Mouse (Mus musculus) limb, embryonic 11.5 days (tissue): Measurements from ENCODE around the gene Cyb561. TPM values are rescaled to one million over a fixed set of nuclear protein-coding genes. Genes with fewer than 3 reads are reported as not detected.

Experiments used
- ATAC-seq: fragments of 200-750 bp; cut with Nextera tagmentation; 2 replicates; pipeline ENCODE4 v1.8.0; 2017; ENCODE audit warnings: low read depth; ENCODE audit not compliant: insufficient number of reproducible peaks, low FRiP score, low TSS enrichment
- DNase-seq: peaks from one replicate; pipeline ENCODE4 v3.0.0-alpha.2; 2015; ENCODE audit warnings: low spot score
- H3K27ac ChIP-seq: fragments of 300-500 bp; sonication (generic); replicated peaks from 2 replicates; pipeline ENCODE4 v1.5.1; 2014; ENCODE audit warnings: low read depth, mild to moderate bottlenecking, low read length
- H3K27me3 ChIP-seq: fragments of 300-500 bp; sonication (generic); 2 replicates; pipeline ENCODE4 v1.6.1; 2014; ENCODE audit warnings: mild to moderate bottlenecking, low read length, mixed read lengths; ENCODE audit not compliant: control insufficient read depth, insufficient read depth
- H3K36me3 ChIP-seq: fragments of 300-500 bp; sonication (generic); 2 replicates; pipeline ENCODE4 v1.6.1; 2014; ENCODE audit warnings: mild to moderate bottlenecking, low read length, moderate library complexity, mixed read lengths; ENCODE audit not compliant: control insufficient read depth, insufficient read depth
- H3K4me1 ChIP-seq: fragments of 300-500 bp; sonication (generic); 2 replicates; pipeline ENCODE4 v1.6.1; 2014; ENCODE audit warnings: low read length, mixed read lengths; ENCODE audit not compliant: control insufficient read depth, insufficient read depth
- H3K4me2 ChIP-seq: fragments of 300-500 bp; sonication (generic); 2 replicates; pipeline ENCODE4 v1.6.1; 2014; ENCODE audit warnings: low read depth, mild to moderate bottlenecking, moderate library complexity; ENCODE audit not compliant: severe bottlenecking
- H3K4me3 ChIP-seq: fragments of 300-500 bp; sonication (generic); 2 replicates; pipeline ENCODE4 v1.5.1; 2014; ENCODE audit warnings: low read depth, low read length
- H3K9ac ChIP-seq: fragments of 300-500 bp; sonication (generic); 2 replicates; pipeline ENCODE4 v1.6.1; 2014; ENCODE audit warnings: mild to moderate bottlenecking, low read length
- H3K9me3 ChIP-seq: fragments of 300-500 bp; sonication (generic); 2 replicates; pipeline ENCODE4 v1.6.1; 2016; ENCODE audit warnings: low read length; ENCODE audit not compliant: control insufficient read depth
- WGBS: fragments of 180-500 bp; shearing (Covaris S2); extraction: QIAGEN DNeasy Blood & Tissue Kit; methylation state at CpG from one replicate; pipeline ENCODE4 v1.1.7; 2014; 5-methylcytosine and 5-hydroxymethylcytosine counted together
- polyA plus RNA-seq: library from polyadenylated mRNA; unstranded; fragments of >200 nt; fragmentation: Nextera tagmentation; extraction: Ambion mirVana; gene quantifications from 2 replicates; pipeline ENCODE4 v1.2.1, GENCODE M21; 2014

Cyb561 gene
- polyA plus RNA-seq, 1 experiment from 2014 or later, result 8.7 TPM

- DNase-seq (no peak), ATAC-seq (no peak)
- Histone ChIP-seq H3K36me3 (no peaks in the 10 kb centered on the region), H3K4me3 (no peak overlapping the region), H3K27me3 (no peaks in the 10 kb centered on the region), H3K4me2 (no peak overlapping the region), H3K4me1 (no peaks in the 10 kb centered on the region), H3K9ac (no peak overlapping the region), H3K27ac (no peak overlapping the region), H3K9me3 (no peaks in the 10 kb centered on the region)
- WGBS, result 83% methylated on average over 3 of the region's 3 CpGs
Measured at GRCm38 (mm10) chr11:105936974-105937373, 16.2 kb downstream of the Cyb561 start.

DNA sequence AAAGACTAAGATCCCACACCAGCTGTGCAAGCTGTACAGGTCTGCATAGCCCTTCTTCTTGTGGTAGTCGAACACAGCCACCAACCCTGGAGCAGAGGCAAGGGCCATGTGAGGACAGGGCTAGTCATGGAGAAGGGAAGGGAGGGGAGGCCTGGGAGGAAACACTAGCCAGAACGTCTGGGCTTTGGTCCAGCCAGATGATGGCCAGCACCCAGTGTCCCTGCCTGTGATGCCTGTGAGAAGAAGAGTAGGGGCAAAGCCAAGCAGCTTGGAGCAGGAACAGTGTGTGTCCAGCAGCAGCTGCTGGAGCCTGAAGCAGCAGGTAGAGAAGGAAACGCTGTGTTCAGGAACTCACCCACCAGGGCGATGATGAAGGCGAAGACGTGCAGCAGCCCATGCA, 16.9 kb downstream of the Cyb561 start:
- H3K36me3 ChIP-seq, result no peaks in the 10 kb centered on the region
- no peaks in the 10 kb centered on the region for H3K4me1 ChIP-seq
- WGBS, result 88% methylated on average over 6 of the region's 6 CpGs
- no peak for ATAC-seq
- no peak for DNase-seq
- no peaks in the 10 kb centered on the region for H3K9me3 ChIP-seq
- H3K27me3 ChIP-seq, result no peaks in the 10 kb centered on the region
- no peak overlapping the region for H3K27ac ChIP-seq
- no peak overlapping the region for H3K4me3 ChIP-seq
- no peak overlapping the region for H3K9ac ChIP-seq
- H3K4me2 ChIP-seq, result no peak overlapping the region

DNA sequence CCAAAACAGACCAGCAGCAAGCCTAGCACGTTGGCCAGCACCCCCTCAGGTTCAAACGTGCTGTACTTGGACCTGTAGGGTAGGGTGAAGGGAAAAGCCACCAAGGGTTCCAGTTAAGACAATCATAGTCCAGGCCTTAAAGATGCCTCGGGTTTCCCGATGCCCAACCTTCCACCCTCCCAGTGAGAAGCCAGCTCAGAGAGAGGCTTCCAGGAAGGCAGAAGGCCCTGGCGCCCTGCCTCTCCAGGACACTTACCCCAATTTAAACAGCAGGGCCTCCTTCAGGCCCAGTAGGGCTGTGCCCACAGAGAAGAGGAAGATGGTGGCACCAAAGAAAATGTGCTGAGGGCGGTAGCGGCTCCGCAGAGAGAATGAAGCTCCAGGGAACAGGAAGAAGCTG, 17.6 kb downstream of the Cyb561 start:
- no peak for ATAC-seq
- Histone ChIP-seq H3K27ac (no peak overlapping the region), H3K4me1 (no peaks in the 10 kb centered on the region), H3K9me3 (no peaks in the 10 kb centered on the region), H3K4me3 (no peak overlapping the region), H3K4me2 (no peak overlapping the region), H3K9ac (no peak overlapping the region), H3K27me3 (no peaks in the 10 kb centered on the region), H3K36me3 (no peaks in the 10 kb centered on the region)
- no peak for DNase-seq
- WGBS, result 87% methylated on average over 8 of the region's 8 CpGs

DNA sequence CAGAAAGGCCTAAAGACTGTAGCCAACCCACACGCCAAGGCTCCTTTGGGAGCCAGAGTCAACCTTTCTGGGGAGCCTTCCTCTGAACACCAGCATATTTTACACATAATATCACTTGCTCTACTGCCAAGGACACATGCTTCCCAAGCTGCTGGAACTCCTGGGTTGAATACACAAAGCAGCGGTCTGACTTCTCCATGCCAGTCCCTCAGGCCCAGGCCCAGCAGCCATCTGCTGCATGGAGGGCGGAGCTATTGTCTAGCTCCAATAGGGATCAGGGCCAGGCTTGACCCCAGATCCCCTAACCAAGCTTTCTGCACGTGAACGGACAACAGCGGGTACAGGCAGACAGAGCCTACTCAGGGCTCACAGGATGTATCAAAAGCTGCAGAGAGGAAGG, 18.3 kb downstream of the Cyb561 start:
- ATAC-seq, result no peak
- no peaks in the 10 kb centered on the region for H3K4me1 ChIP-seq
- no peaks in the 10 kb centered on the region for H3K27me3 ChIP-seq

GRCm38 (mm10) chr11:105934303-105934711, 18.8 kb downstream of the Cyb561 start:
- H3K4me3 ChIP-seq, result no peak overlapping the region
- H3K36me3 ChIP-seq, result no peaks in the 10 kb centered on the region
- no peaks in the 10 kb centered on the region for H3K9me3 ChIP-seq
- DNase-seq (no peak), ATAC-seq (no peak)
- H3K9ac ChIP-seq, result no peak overlapping the region
- H3K27me3 ChIP-seq, result no peaks in the 10 kb centered on the region
- H3K27ac ChIP-seq, result no peak overlapping the region
- WGBS, result 76% methylated on average over 5 of the region's 5 CpGs
- H3K4me2 ChIP-seq, result no peak overlapping the region
- no peaks in the 10 kb centered on the region for H3K4me1 ChIP-seq

More for the DNA sequence above, 18.3 kb downstream of the Cyb561 start:
- Histone ChIP-seq H3K36me3 (no peaks in the 10 kb centered on the region), H3K4me2 (no peak overlapping the region), H3K4me3 (no peak overlapping the region), H3K27ac (no peak overlapping the region), H3K9ac (no peak overlapping the region), H3K9me3 (no peaks in the 10 kb centered on the region)
- DNase-seq, result no peak
- 50% methylated on average over 6 of the region's 6 CpGs for WGBS

- Histone ChIP-seq H3K4me1 (no peaks in the 10 kb centered on the region), H3K4me2 (no peak overlapping the region), H3K36me3 (no peaks in the 10 kb centered on the region), H3K27me3 (no peaks in the 10 kb centered on the region), H3K27ac (no peak overlapping the region), H3K9ac (no peak overlapping the region), H3K4me3 (no peak overlapping the region), H3K9me3 (no peaks in the 10 kb centered on the region)
- 83% methylated on average over 8 of the region's 8 CpGs for WGBS
- DNase-seq (no peak), ATAC-seq (no peak)
Measured at GRCm38 (mm10) chr11:105933746-105934145, 19.4 kb downstream of the Cyb561 start.

GRCm38 (mm10) chr11:105931380-105931779, 21.8 kb downstream of the Cyb561 start:
- Histone ChIP-seq H3K27me3 (no peaks in the 10 kb centered on the region), H3K4me1 (no peaks in the 10 kb centered on the region), H3K27ac (no peak overlapping the region), H3K9ac (0 out of 2 replicates have a peak overlapping the region, but pooled peaks have one; percentile 17), H3K4me3 (no peak overlapping the region), H3K36me3 (no peaks in the 10 kb centered on the region), H3K4me2 (no peak overlapping the region), H3K9me3 (no peaks in the 10 kb centered on the region)
- DNase-seq (no peak), ATAC-seq (no peak)
- WGBS, result 82% methylated on average over 3 of the region's 3 CpGs

GRCm38 (mm10) chr11:105928171-105928570, 25.0 kb downstream of the Cyb561 start:
- DNase-seq, result no peak

More at GRCm38 (mm10) chr11:105928171-105928570, 25.0 kb downstream of the Cyb561 start:
- Histone ChIP-seq H3K27ac (no peak overlapping the region), H3K4me2 (no peak overlapping the region), H3K9ac (no peak overlapping the region), H3K27me3 (no peaks in the 10 kb centered on the region), H3K4me3 (no peak overlapping the region), H3K4me1 (no peaks in the 10 kb centered on the region), H3K36me3 (no peaks in the 10 kb centered on the region), H3K9me3 (no peaks in the 10 kb centered on the region)
- WGBS, result 83% methylated on average over 5 of the region's 5 CpGs
- ATAC-seq, result no peak
